13 mouse cellular contexts compared by ENCODE assay signal in genomic region chr1:182972240-182972639, GRCm38 (mm10).
"Had no signal": no experiment of that assay in that cellular context is flagged by ENCODE, and none has a peak within 500 bp of the region (broad histone marks: within the 10 kb centered on the region; RNA-seq: fewer than 3 reads in every experiment).

No protein-coding gene starts in this region.

- DNase-seq: lung, adult 18-20 months; lung, embryonic 14.5 days; lung, postnatal 10 days; lung, postnatal 4 days; midbrain, embryonic 14.5 days; retina, postnatal 1 day; right cerebral cortex, postnatal 25 days; spleen, adult 18-20 months; thymus, adult 18-20 months; thymus, postnatal 14 days; thymus, postnatal 36 days had no signal

- ATAC-seq: liver, embryonic 12.5 days; midbrain, embryonic 16.5 days had no signal
